Mouse (Mus musculus): Measurements from ENCODE around the gene Cwh43.

GRCm38 (mm10) chr5:73450276-73450675 is 44.4 kb downstream of the Cwh43 start:
- no peak for TF ChIP-seq ZNF384 (IDR thresholded peaks at IDR 0.05; ENCODE audit: low read depth, low read length)
- no peak for TF ChIP-seq MAFK (IDR thresholded peaks at IDR 0.05; ENCODE audit: insufficient read depth, low read depth, low read length)
- TF ChIP-seq CHD2 (IDR thresholded peaks at IDR 0.05; ENCODE audit: low read depth, low read length) = no peak
- TF ChIP-seq ZC3H11A (IDR thresholded peaks at IDR 0.05; ENCODE audit: borderline replicate concordance, low read depth, low read length) = no peak
